20 mouse cellular contexts compared by ENCODE assay signal in genomic region chrX:7936874-7937273, GRCm38 (mm10). TPM values are rescaled to one million over a fixed set of nuclear protein-coding genes. Genes with fewer than 3 reads are reported as not detected.
DNase-seq lines count a peak whose midpoint lies in the region; ATAC-seq and TF ChIP-seq lines count a peak whose summit lies in the region.
"Had no signal": no experiment of that assay in that cellular context is flagged by ENCODE, and none has a peak within 500 bp of the region (broad histone marks: within the 10 kb centered on the region; RNA-seq: fewer than 3 reads in every experiment).

No protein-coding gene starts in this region.

- H3K4me1 ChIP-seq in kidney, postnatal 0 days (replicated peaks; ENCODE audit: insufficient read depth, low read length): no peaks in the 10 kb centered on the region
- peaks cover 0 to 4% of the 10 kb centered on the region in 2 experiments; a peak in 1 of 4 replicates for H3K4me1 ChIP-seq in ES-E14 (ENCODE audit: control insufficient read depth in 2 of 2, insufficient read depth in 2 of 2, low read length in 2 of 2, poor library complexity in 1 of 2)
- H3K4me1 ChIP-seq in hindbrain, embryonic 11.5 days (replicated peaks; ENCODE audit: control insufficient read depth, insufficient read depth, low read length): no peaks in the 10 kb centered on the region
- H3K4me1 ChIP-seq: intestine, embryonic 15.5 days; liver, embryonic 15.5 days; midbrain, embryonic 15.5 days had no signal

- in situ Hi-C loops in ES-E14 (cut with MboI; ENCODE audit: low sequenced_read_pairs in 2 of 2, unreplicated experiment in 2 of 2): no loop called here

- no peak for ATAC-seq in kidney, postnatal 0 days (replicated peaks; ENCODE audit: low FRiP score, low read depth)
- peak; percentile 61; the same call in 1 of the 2 replicates for ATAC-seq in granulocyte monocyte progenitor cell, adult 5-6 weeks (replicated peaks; ENCODE audit: poor library complexity, severe bottlenecking)
- ATAC-seq in hindbrain, embryonic 11.5 days (ENCODE audit: low FRiP score): no peak
- ATAC-seq: intestine, embryonic 15.5 days; midbrain, embryonic 15.5 days had no signal

- no peak overlapping the region for H3K27ac ChIP-seq in kidney, postnatal 0 days
- H3K27ac ChIP-seq in ES-E14 (ENCODE audit: insufficient read depth, low read depth, low read length, poor library complexity, severe bottlenecking): no peak overlapping the region
- H3K27ac ChIP-seq in hindbrain, embryonic 11.5 days (ENCODE audit: low read depth, low read length): no peak overlapping the region
- H3K27ac ChIP-seq: intestine, embryonic 15.5 days; liver, embryonic 15.5 days; macrophage; midbrain, embryonic 15.5 days had no signal

- H3K9ac ChIP-seq in kidney, postnatal 0 days (ENCODE audit: low read depth, low read length): no peak overlapping the region
- peak overlapping the region; percentile 30; the same call in 1 of the 2 replicates for H3K9ac ChIP-seq in ES-E14 (ENCODE audit: insufficient read depth, low read depth, low read length, poor library complexity, severe bottlenecking)
- H3K9ac ChIP-seq in hindbrain, embryonic 11.5 days (ENCODE audit: low read depth, low read length): no peak overlapping the region
- H3K9ac ChIP-seq: intestine, embryonic 15.5 days; liver, embryonic 15.5 days; midbrain, embryonic 15.5 days had no signal

- no peaks in the 10 kb centered on the region for H3K9me3 ChIP-seq in kidney, postnatal 0 days (replicated peaks; ENCODE audit: low read length)
- H3K9me3 ChIP-seq in ES-E14 (ENCODE audit: control insufficient read depth, insufficient read depth, low read depth, low read length): no peaks in the 10 kb centered on the region
- no peaks in the 10 kb centered on the region for H3K9me3 ChIP-seq in hindbrain, embryonic 11.5 days (ENCODE audit: control insufficient read depth, low read length)
- H3K9me3 ChIP-seq: intestine, embryonic 15.5 days; liver, embryonic 15.5 days; midbrain, embryonic 15.5 days had no signal

- WGBS in kidney, postnatal 0 days: 57% methylated on average over 11 of the region's 11 CpGs
- WGBS in hindbrain, embryonic 11.5 days: 47% methylated on average over 11 of the region's 11 CpGs

- 0 out of 2 replicates have a peak, but pooled peaks cover 4% of the 10 kb centered on the region for H3K36me3 ChIP-seq in kidney, postnatal 0 days (ENCODE audit: insufficient read depth, low read length)
- H3K36me3 ChIP-seq in ES-E14 (ENCODE audit: control insufficient read depth, insufficient read depth, low read length, poor library complexity, severe bottlenecking): peaks cover 34% of the 10 kb centered on the region
- no peaks in the 10 kb centered on the region for H3K36me3 ChIP-seq in hindbrain, embryonic 11.5 days (ENCODE audit: control insufficient read depth, insufficient read depth, low read length)
- H3K36me3 ChIP-seq: intestine, embryonic 15.5 days; liver, embryonic 15.5 days; midbrain, embryonic 15.5 days had no signal

- peak; percentile 37; the same call in 1 of the 2 replicates for TF ChIP-seq CTCF in kidney, postnatal 0 days (IDR thresholded peaks at IDR 0.05; ENCODE audit: low read depth)

- H3K4me2 ChIP-seq in kidney, postnatal 0 days (ENCODE audit: low read length): no peak overlapping the region
- H3K4me2 ChIP-seq in hindbrain, embryonic 11.5 days (replicated peaks; ENCODE audit: low read depth, low read length): no peak overlapping the region
- H3K4me2 ChIP-seq: heart, embryonic 11.5 days; intestine, embryonic 15.5 days; liver, embryonic 15.5 days; midbrain, embryonic 15.5 days had no signal

- H3K27me3 ChIP-seq in kidney, postnatal 0 days (ENCODE audit: insufficient read depth, low read length): no peaks in the 10 kb centered on the region
- H3K27me3 ChIP-seq in hindbrain, embryonic 11.5 days (ENCODE audit: control insufficient read depth, insufficient read depth, low read length): no peaks in the 10 kb centered on the region
- H3K27me3 ChIP-seq: intestine, embryonic 15.5 days; liver, embryonic 15.5 days; midbrain, embryonic 15.5 days had no signal

- H3K4me3 ChIP-seq in kidney, postnatal 0 days (replicated peaks; ENCODE audit: low read depth, low read length): no peak overlapping the region
- peak overlapping the region in 1 of 2 experiments; percentile 15; a peak in 1 of 4 replicates for H3K4me3 ChIP-seq in ES-E14 (ENCODE audit: insufficient read depth in 1 of 2, low read depth in 1 of 2, low read length in 2 of 2, poor library complexity in 1 of 2, severe bottlenecking in 1 of 2)
- H3K4me3 ChIP-seq in hindbrain, embryonic 11.5 days (ENCODE audit: low read depth, low read length): no peak overlapping the region
- H3K4me3 ChIP-seq: intestine, embryonic 15.5 days; liver, embryonic 15.5 days; midbrain, embryonic 15.5 days had no signal

- DNase-seq in kidney, postnatal 0 days (ENCODE audit: low spot score): no peak
- DNase-seq in kidney, adult 9 months: no peak
- peak; percentile 15 for DNase-seq in 3T3-L1 (ENCODE audit: low read depth, low spot score)
- no peak for DNase-seq in ES-E14 (ENCODE audit: low read depth, low spot score)
- DNase-seq in MN1 (ENCODE audit: low spot score): no peak
- DNase-seq in hindbrain, embryonic 11.5 days (ENCODE audit: low spot score): no peak
- DNase-seq: adrenal gland, postnatal 10 days; cerebellum, adult 9-10 months; gastrocnemius, postnatal 25 days; heart, postnatal 36 days; left cerebral cortex, postnatal 4 days; thymus, adult 2 months had no signal

TF ChIP-seq in ES-E14, 5 proteins besides CTCF, POLR2A, EP300 and RAD21:
- TF ChIP-seq HCFC1 (IDR thresholded peaks at IDR 0.05; ENCODE audit: borderline replicate concordance, insufficient read depth, low read length) (no peak), ZC3H11A (IDR thresholded peaks at IDR 0.05; ENCODE audit: borderline replicate concordance, low read depth, low read length) (peak; percentile 20; the same call in 1 of the 2 replicates), MAFK (IDR thresholded peaks at IDR 0.05; ENCODE audit: insufficient read depth, low read depth, low read length) (no peak)

RNA-seq across cellular contexts. Expression of gene Eras, which starts 8.5 kb away (rescaled TPM):
- polyA plus RNA-seq in kidney, postnatal 0 days (2015; fragmentation: Nextera tagmentation; extraction: Ambion mirVana): not detected in 2 replicates
- total RNA-seq in ES-E14 (2012; rRNA removed): 60.6 and 60.8 TPM in 2 replicates
- total RNA-seq in granulocyte monocyte progenitor cell, adult 5-6 weeks (2014; fragmentation: Nextera tagmentation): not detected in 2 replicates
- total RNA-seq in granulocyte monocyte progenitor cell, adult 5-6 weeks (2017): not detected in 2 replicates
- not detected in 2 replicates for polyA plus RNA-seq in hindbrain, embryonic 11.5 days (2014; fragmentation: Nextera tagmentation; extraction: Ambion mirVana)
- total RNA-seq: adrenal gland, postnatal 10 days; gastrocnemius, postnatal 25 days; heart, postnatal 36 days; layer of hippocampus, postnatal 25 days; left cerebral cortex, postnatal 4 days had no signal
- polyA plus RNA-seq: embryonic facial prominence, embryonic 11.5 days; heart, embryonic 11.5 days; intestine, embryonic 15.5 days; liver, embryonic 15.5 days; macrophage; midbrain, embryonic 15.5 days; thymus, adult 2 months had no signal

RNA-seq across cellular contexts. Expression of gene Hdac6, which starts 10.8 kb away (rescaled TPM):
- polyA plus RNA-seq in kidney, postnatal 0 days (2015; fragmentation: Nextera tagmentation; extraction: Ambion mirVana): 39.4 and 44.4 TPM in 2 replicates
- 54.6 and 98.5 TPM in 2 replicates for total RNA-seq in ES-E14 (2012; rRNA removed)
- total RNA-seq in granulocyte monocyte progenitor cell, adult 5-6 weeks (2014; fragmentation: Nextera tagmentation): 11.5 and 13.5 TPM in 2 replicates
- 7.5 and 8.0 TPM in 2 replicates for total RNA-seq in granulocyte monocyte progenitor cell, adult 5-6 weeks (2017)
- 46.0 and 48.5 TPM in 2 replicates for polyA plus RNA-seq in hindbrain, embryonic 11.5 days (2014; fragmentation: Nextera tagmentation; extraction: Ambion mirVana)

RNA-seq across cellular contexts. Expression of gene Pcsk1n, which starts 17.3 kb away (rescaled TPM):
- 0.41 and 0.59 TPM in 2 replicates for polyA plus RNA-seq in kidney, postnatal 0 days (2015; fragmentation: Nextera tagmentation; extraction: Ambion mirVana)
- 10.5 and 25.2 TPM in 2 replicates for total RNA-seq in ES-E14 (2012; rRNA removed)
- not detected in 2 replicates for total RNA-seq in granulocyte monocyte progenitor cell, adult 5-6 weeks (2014; fragmentation: Nextera tagmentation)
- total RNA-seq in granulocyte monocyte progenitor cell, adult 5-6 weeks (2017): not detected in 2 replicates
- polyA plus RNA-seq in hindbrain, embryonic 11.5 days (2014; fragmentation: Nextera tagmentation; extraction: Ambion mirVana): 23.9 and 25.9 TPM in 2 replicates
- total RNA-seq: gastrocnemius, postnatal 25 days had no signal
- polyA plus RNA-seq: macrophage had no signal

RNA-seq across cellular contexts. Expression of gene Gm10490, which starts 27.5 kb away (rescaled TPM):
- polyA plus RNA-seq in kidney, postnatal 0 days (2015; fragmentation: Nextera tagmentation; extraction: Ambion mirVana): not detected in 2 replicates
- not detected in 2 replicates for total RNA-seq in ES-E14 (2012; rRNA removed)
- total RNA-seq in granulocyte monocyte progenitor cell, adult 5-6 weeks (2014; fragmentation: Nextera tagmentation): not detected in 2 replicates
- not detected in 2 replicates for total RNA-seq in granulocyte monocyte progenitor cell, adult 5-6 weeks (2017)
- not detected in 2 replicates for polyA plus RNA-seq in hindbrain, embryonic 11.5 days (2014; fragmentation: Nextera tagmentation; extraction: Ambion mirVana)
- total RNA-seq: adrenal gland, postnatal 10 days; gastrocnemius, postnatal 25 days; heart, postnatal 36 days; layer of hippocampus, postnatal 25 days; left cerebral cortex, postnatal 4 days had no signal
- polyA plus RNA-seq: embryonic facial prominence, embryonic 11.5 days; heart, embryonic 11.5 days; intestine, embryonic 15.5 days; liver, embryonic 15.5 days; macrophage; thymus, adult 2 months had no signal

RNA-seq across cellular contexts. Expression of gene Gm10491, which starts 29.2 kb away (rescaled TPM):
- polyA plus RNA-seq in kidney, postnatal 0 days (2015; fragmentation: Nextera tagmentation; extraction: Ambion mirVana): not detected in 2 replicates
- total RNA-seq in ES-E14 (2012; rRNA removed): not detected in 2 replicates
- total RNA-seq in granulocyte monocyte progenitor cell, adult 5-6 weeks (2014; fragmentation: Nextera tagmentation): not detected in 2 replicates
- total RNA-seq in granulocyte monocyte progenitor cell, adult 5-6 weeks (2017): not detected in 2 replicates
- not detected in 2 replicates for polyA plus RNA-seq in hindbrain, embryonic 11.5 days (2014; fragmentation: Nextera tagmentation; extraction: Ambion mirVana)
- total RNA-seq: adrenal gland, postnatal 10 days; gastrocnemius, postnatal 25 days; heart, postnatal 36 days; layer of hippocampus, postnatal 25 days; left cerebral cortex, postnatal 4 days had no signal
- polyA plus RNA-seq: embryonic facial prominence, embryonic 11.5 days; heart, embryonic 11.5 days; intestine, embryonic 15.5 days; liver, embryonic 15.5 days; macrophage; midbrain, embryonic 15.5 days; thymus, adult 2 months had no signal

Comparison
In these comparisons a context has a peak if more than half of its experiments do, and no peak if none do; other contexts are left out.
1. RNA of gene Eras, which starts 8.5 kb away (total RNA-seq): 60.6 to 60.8 TPM in ES-E14; not detected in granulocyte monocyte progenitor cell, adult 5-6 weeks; every median in the first group is over 10 times any median in the second.
2. RNA of gene Pcsk1n, which starts 17.3 kb away (total RNA-seq): 10.5 to 25.2 TPM in ES-E14; not detected in granulocyte monocyte progenitor cell, adult 5-6 weeks; every median in the first group is over 10 times any median in the second.